Mouse (Mus musculus): ENCODE data around the gene Cmtm5. TPM values are rescaled to one million over a fixed set of nuclear protein-coding genes. Genes with fewer than 3 reads are reported as not detected.
"Not testable (repeated sequence)": the region's sequence is repeated elsewhere in the genome, so short reads cannot be mapped to it uniquely, and the experiment has no call there.

Cmtm5 gene
- polyA plus RNA-seq, 1 experiment from 2014 or later, result 3.4 TPM

GRCm38 (mm10) chr14:54962714-54963113 is 26.7 kb downstream of the Cmtm5 start:
- ATAC-seq (ENCODE audit: insufficient read depth, low FRiP score), result no peak
- WGBS, result 70% methylated on average over 7 of the region's 7 CpGs
- no peak overlapping the region for H3K27ac ChIP-seq (ENCODE audit: low read length)

GRCm38 (mm10) chr14:54963727-54964126 is 27.7 kb downstream of the Cmtm5 start:
- Histone ChIP-seq H3K27me3 (ENCODE audit: control insufficient read depth, insufficient read depth, low read length) (no peaks in the 10 kb centered on the region), H3K9me3 (replicated peaks; ENCODE audit: control insufficient read depth, low read length) (no peaks in the 10 kb centered on the region), H3K9ac (ENCODE audit: low read length) (no peak overlapping the region), H3K4me3 (replicated peaks; ENCODE audit: low read length) (no peak overlapping the region), H3K4me1 (ENCODE audit: control insufficient read depth, insufficient read depth, low read length) (no peaks in the 10 kb centered on the region), H3K36me3 (ENCODE audit: control insufficient read depth, insufficient read depth, low read length) (no peaks in the 10 kb centered on the region), H3K4me2 (ENCODE audit: low read depth, low read length) (no peak overlapping the region), H3K27ac (ENCODE audit: low read length) (no peak overlapping the region)
- WGBS, result 93% methylated on average over 11 of the region's 11 CpGs
- no peak for ATAC-seq (ENCODE audit: insufficient read depth, low FRiP score)

More at GRCm38 (mm10) chr14:54962714-54963113, 26.7 kb downstream of the Cmtm5 start:
- H3K36me3 ChIP-seq (ENCODE audit: control insufficient read depth, insufficient read depth, low read length), result no peaks in the 10 kb centered on the region
- no peaks in the 10 kb centered on the region for H3K27me3 ChIP-seq (ENCODE audit: control insufficient read depth, insufficient read depth, low read length)
- no peak overlapping the region for H3K9ac ChIP-seq (ENCODE audit: low read length)
- H3K9me3 ChIP-seq (replicated peaks; ENCODE audit: control insufficient read depth, low read length), result no peaks in the 10 kb centered on the region
- H3K4me3 ChIP-seq (replicated peaks; ENCODE audit: low read length), result no peak overlapping the region
- no peak overlapping the region for H3K4me2 ChIP-seq (ENCODE audit: low read depth, low read length)
- no peaks in the 10 kb centered on the region for H3K4me1 ChIP-seq (ENCODE audit: control insufficient read depth, insufficient read depth, low read length)

DNA sequence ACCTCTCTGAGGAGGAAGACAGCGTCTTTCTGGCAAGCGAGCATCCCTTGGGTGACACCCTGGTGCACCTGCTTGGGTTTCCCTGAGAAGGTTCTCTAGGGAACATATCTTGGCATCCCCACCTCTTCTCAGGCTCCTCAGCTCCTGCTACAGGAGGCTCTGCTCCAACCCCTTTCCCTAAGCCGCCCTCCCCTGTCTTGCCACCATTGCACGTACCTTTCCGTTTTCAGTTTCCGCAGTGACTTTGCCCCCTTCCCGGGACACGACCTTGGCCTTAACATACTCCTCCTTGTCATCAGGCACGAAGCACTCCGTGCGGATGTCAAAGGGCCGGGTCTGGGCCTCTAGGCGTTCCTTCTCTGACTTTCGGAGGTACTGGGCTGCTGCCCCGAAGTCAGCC is 29.0 kb downstream of the Cmtm5 start:
- Histone ChIP-seq H3K27me3 (ENCODE audit: control insufficient read depth, insufficient read depth, low read length) (no peaks in the 10 kb centered on the region), H3K9ac (ENCODE audit: low read length) (no peak overlapping the region), H3K36me3 (ENCODE audit: control insufficient read depth, insufficient read depth, low read length) (no peaks in the 10 kb centered on the region), H3K4me3 (replicated peaks; ENCODE audit: low read length) (no peak overlapping the region), H3K27ac (ENCODE audit: low read length) (no peak overlapping the region), H3K9me3 (replicated peaks; ENCODE audit: control insufficient read depth, low read length) (no peaks in the 10 kb centered on the region), H3K4me1 (ENCODE audit: control insufficient read depth, insufficient read depth, low read length) (no peaks in the 10 kb centered on the region), H3K4me2 (ENCODE audit: low read depth, low read length) (no peak overlapping the region)
- ATAC-seq (ENCODE audit: insufficient read depth, low FRiP score), result no peak
- WGBS, result 71% methylated on average over 15 of the region's 15 CpGs

DNA sequence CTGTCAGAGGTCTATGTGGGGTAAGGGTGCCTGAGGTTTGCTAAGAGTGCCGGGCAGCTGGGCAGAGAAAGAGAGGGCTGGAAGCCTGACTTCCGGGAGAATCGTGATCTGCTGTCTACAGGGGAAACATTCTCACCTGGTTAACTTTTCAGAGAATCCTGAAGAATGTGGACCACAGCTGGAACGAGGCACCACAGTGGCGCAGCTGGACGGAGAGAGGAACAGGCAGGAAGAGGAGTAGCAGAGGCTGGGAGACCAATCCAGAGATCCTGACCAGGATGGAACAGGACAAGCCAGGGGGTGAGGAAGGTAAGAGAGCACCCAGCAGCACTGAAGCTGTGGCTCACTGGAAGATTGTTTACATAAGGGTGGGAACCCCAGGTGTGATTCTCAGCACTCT is 29.6 kb downstream of the Cmtm5 start:
- Histone ChIP-seq H3K9ac (ENCODE audit: low read length) (no peak overlapping the region), H3K27me3 (ENCODE audit: control insufficient read depth, insufficient read depth, low read length) (no peaks in the 10 kb centered on the region), H3K27ac (ENCODE audit: low read length) (no peak overlapping the region), H3K4me3 (replicated peaks; ENCODE audit: low read length) (no peak overlapping the region), H3K4me2 (ENCODE audit: low read depth, low read length) (no peak overlapping the region), H3K4me1 (ENCODE audit: control insufficient read depth, insufficient read depth, low read length) (no peaks in the 10 kb centered on the region), H3K9me3 (replicated peaks; ENCODE audit: control insufficient read depth, low read length) (no peaks in the 10 kb centered on the region), H3K36me3 (ENCODE audit: control insufficient read depth, insufficient read depth, low read length) (no peaks in the 10 kb centered on the region)
- WGBS, result 56% methylated on average over 6 of the region's 6 CpGs
- ATAC-seq (ENCODE audit: insufficient read depth, low FRiP score), result no peak

DNA sequence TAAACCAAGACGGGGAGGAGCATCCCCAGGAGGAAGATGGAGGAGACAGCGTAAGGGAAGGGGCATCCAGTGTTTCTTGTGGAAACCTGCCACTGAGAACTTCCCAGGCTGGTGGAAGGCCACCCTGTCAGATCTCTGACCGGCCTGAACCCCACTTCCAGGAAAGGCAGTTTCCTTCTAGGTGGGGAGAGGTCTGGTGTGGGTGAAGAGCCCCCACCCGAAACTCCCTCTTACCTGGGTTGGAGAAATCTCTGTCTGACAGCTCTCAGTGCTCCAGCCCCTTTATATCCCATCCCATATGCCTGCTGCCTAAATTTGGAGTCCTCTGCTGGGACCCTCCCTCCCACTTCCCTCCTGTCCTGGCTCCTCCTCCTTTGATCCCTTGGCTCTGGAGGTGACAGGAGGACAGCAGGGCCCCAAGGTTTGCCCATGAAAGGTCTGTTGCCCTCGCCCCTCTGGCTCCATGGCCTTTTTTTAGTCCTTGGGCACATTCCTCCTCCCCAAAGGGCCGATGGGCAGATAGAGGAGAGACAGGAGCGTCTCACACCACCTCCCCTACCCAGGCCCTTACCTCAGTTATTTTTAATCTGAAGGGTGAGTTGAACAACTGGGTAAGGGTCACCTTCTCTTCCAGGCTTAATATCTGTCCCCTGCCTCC is 30.4 kb downstream of the Cmtm5 start, which contains the start of gene Myh6:
Myh6 (minus strand) TSS at position 608 of the 658 bp plus-strand sequence.
- no peaks in the 10 kb centered on the region for H3K4me1 ChIP-seq (ENCODE audit: control insufficient read depth, insufficient read depth, low read length)
- H3K36me3 ChIP-seq (ENCODE audit: control insufficient read depth, insufficient read depth, low read length), result no peaks in the 10 kb centered on the region
- no peak within 1 kb of the TSS for H3K4me2 ChIP-seq (ENCODE audit: low read depth, low read length)
- no peak within 1 kb of the TSS for H3K4me3 ChIP-seq (replicated peaks; ENCODE audit: low read length)
- H3K9ac ChIP-seq (ENCODE audit: low read length), result no peak within 1 kb of the TSS
- no peak within 1 kb of the TSS for H3K27ac ChIP-seq (ENCODE audit: low read length)
- ATAC-seq (ENCODE audit: insufficient read depth, low FRiP score), result no peak
- H3K9me3 ChIP-seq (replicated peaks; ENCODE audit: control insufficient read depth, low read length), result no peaks in the 10 kb centered on the region
- 61% methylated on average over 7 of the region's 7 CpGs for WGBS
- H3K27me3 ChIP-seq (ENCODE audit: control insufficient read depth, insufficient read depth, low read length), result no peaks in the 10 kb centered on the region

GRCm38 (mm10) chr14:54967874-54968273 is 31.8 kb downstream of the Cmtm5 start:
- WGBS, result 92% methylated on average over 3 of the region's 3 CpGs
- H3K36me3 ChIP-seq (ENCODE audit: control insufficient read depth, insufficient read depth, low read length), result no peaks in the 10 kb centered on the region
- no peak overlapping the region for H3K4me2 ChIP-seq (ENCODE audit: low read depth, low read length)
- no peaks in the 10 kb centered on the region for H3K9me3 ChIP-seq (replicated peaks; ENCODE audit: control insufficient read depth, low read length)
- no peak overlapping the region for H3K9ac ChIP-seq (ENCODE audit: low read length)
- no peak overlapping the region for H3K4me3 ChIP-seq (replicated peaks; ENCODE audit: low read length)
- H3K27me3 ChIP-seq (ENCODE audit: control insufficient read depth, insufficient read depth, low read length), result no peaks in the 10 kb centered on the region
- no peak for ATAC-seq (ENCODE audit: insufficient read depth, low FRiP score)
- no peaks in the 10 kb centered on the region for H3K4me1 ChIP-seq (ENCODE audit: control insufficient read depth, insufficient read depth, low read length)
- H3K27ac ChIP-seq (ENCODE audit: low read length), result no peak overlapping the region

DNA sequence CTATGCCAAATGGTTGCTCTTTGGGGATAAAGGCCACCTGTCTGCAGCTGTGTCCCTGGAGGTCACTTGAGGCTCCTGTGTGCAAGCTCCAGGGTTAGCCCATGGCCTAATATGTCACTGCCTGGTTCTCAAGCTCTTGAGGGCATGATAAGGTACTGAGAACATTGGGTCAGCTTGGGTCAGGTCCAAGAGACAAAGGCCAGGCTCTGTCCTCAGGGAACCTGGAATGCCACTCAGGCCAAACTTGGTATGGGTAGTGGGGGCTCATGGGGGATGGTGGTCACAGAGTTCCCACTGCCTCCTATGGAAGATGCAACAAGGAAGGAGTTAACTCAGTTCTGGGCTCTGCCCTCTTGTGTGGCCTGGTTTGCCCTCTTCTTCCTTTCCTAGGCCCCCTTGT is 32.3 kb downstream of the Cmtm5 start:
- no peaks in the 10 kb centered on the region for H3K36me3 ChIP-seq (ENCODE audit: control insufficient read depth, insufficient read depth, low read length)
- H3K27ac ChIP-seq (ENCODE audit: low read length), result no peak overlapping the region
- no peaks in the 10 kb centered on the region for H3K27me3 ChIP-seq (ENCODE audit: control insufficient read depth, insufficient read depth, low read length)
- no peaks in the 10 kb centered on the region for H3K4me1 ChIP-seq (ENCODE audit: control insufficient read depth, insufficient read depth, low read length)
- no peak overlapping the region for H3K9ac ChIP-seq (ENCODE audit: low read length)
- ATAC-seq (ENCODE audit: insufficient read depth, low FRiP score), result no peak
- H3K9me3 ChIP-seq (replicated peaks; ENCODE audit: control insufficient read depth, low read length), result no peaks in the 10 kb centered on the region
- H3K4me2 ChIP-seq (ENCODE audit: low read depth, low read length), result no peak overlapping the region
- H3K4me3 ChIP-seq (replicated peaks; ENCODE audit: low read length), result no peak overlapping the region

DNA sequence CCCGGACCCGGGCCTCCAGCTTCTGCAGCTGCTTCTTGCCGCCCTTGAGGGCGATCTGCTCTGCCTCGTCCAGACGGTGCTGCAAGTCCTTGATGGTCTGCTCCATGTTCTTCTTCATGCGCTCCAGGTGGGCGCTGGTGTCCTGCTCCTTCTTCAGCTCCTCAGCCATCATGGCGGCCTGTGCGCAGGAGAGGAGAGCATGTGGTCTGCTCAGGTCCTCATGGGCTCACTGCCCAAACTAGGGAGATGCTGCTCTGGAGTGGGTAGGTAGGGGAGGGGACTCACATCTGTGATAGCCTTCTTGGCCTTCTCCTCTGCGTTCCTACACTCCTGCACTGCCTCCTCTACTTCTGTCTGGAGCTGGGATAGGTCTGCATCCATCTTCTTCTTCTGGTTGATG is 36.7 kb downstream of the Cmtm5 start:
- not testable (repeated sequence) for H3K9ac ChIP-seq (ENCODE audit: low read length)
- 86% methylated on average over 8 of the region's 11 CpGs for WGBS

GRCm38 (mm10) chr14:54974068-54974791 is 38.2 kb downstream of the Cmtm5 start:
- H3K36me3 ChIP-seq (ENCODE audit: control insufficient read depth, insufficient read depth, low read length), result no peaks in the 10 kb centered on the region
- H3K27ac ChIP-seq (ENCODE audit: low read length), result no peak overlapping the region
- H3K9ac ChIP-seq (ENCODE audit: low read length), result no peak overlapping the region
- H3K4me2 ChIP-seq (ENCODE audit: low read depth, low read length), result no peak overlapping the region
- H3K9me3 ChIP-seq (replicated peaks; ENCODE audit: control insufficient read depth, low read length), result no peaks in the 10 kb centered on the region
- no peak for ATAC-seq (ENCODE audit: insufficient read depth, low FRiP score)
- H3K4me1 ChIP-seq (ENCODE audit: control insufficient read depth, insufficient read depth, low read length), result no peaks in the 10 kb centered on the region
- 78% methylated on average over 6 of the region's 6 CpGs for WGBS
- no peak overlapping the region for H3K4me3 ChIP-seq (replicated peaks; ENCODE audit: low read length)
- no peaks in the 10 kb centered on the region for H3K27me3 ChIP-seq (ENCODE audit: control insufficient read depth, insufficient read depth, low read length)

More for the DNA sequence above, 36.7 kb downstream of the Cmtm5 start:
- H3K27ac ChIP-seq (ENCODE audit: low read length); H3K4me3 ChIP-seq (replicated peaks; ENCODE audit: low read length); H3K4me1 ChIP-seq (ENCODE audit: control insufficient read depth, insufficient read depth, low read length); ATAC-seq (ENCODE audit: insufficient read depth, low FRiP score); H3K4me2 ChIP-seq (ENCODE audit: low read depth, low read length); H3K36me3 ChIP-seq (ENCODE audit: control insufficient read depth, insufficient read depth, low read length); H3K27me3 ChIP-seq (ENCODE audit: control insufficient read depth, insufficient read depth, low read length); H3K9me3 ChIP-seq (replicated peaks; ENCODE audit: control insufficient read depth, low read length): not testable (repeated sequence)

All from stomach, embryonic 16.5 days (tissue).